Mouse (Mus musculus) adrenal gland, postnatal 36 days (tissue): ENCODE results near the gene BC067074. TPM values are rescaled to one million over a fixed set of nuclear protein-coding genes. Genes with fewer than 3 reads are reported as not detected.
"Not testable (repeated sequence)": the region's sequence is repeated elsewhere in the genome, so short reads cannot be mapped to it uniquely, and the experiment has no call there.

ENCODE experiments used
- DNase-seq, 2 experiments: peaks; one replicate each; pipeline ENCODE4 v3.0.0; 2021; ENCODE audit warnings: mixed read lengths in 1 of 2
- long read RNA-seq, 2 experiments: library from polyadenylated mRNA; stranded (forward); transcript quantifications; one replicate each; pipeline ENCODE4 v2.0.0; 2021; ENCODE audit warnings: borderline sequencing depth in 2 of 2
- total RNA-seq, 2 experiments: library from RNA; stranded (reverse); gene quantifications; 2 replicates each; pipeline ENCODE4 v1.2.3; 2021

The BC067074 gene
- 1 to 10 TPM in 1 of 2 experiments, under 1 TPM in 1; 0.73 to 1.3 TPM for total RNA-seq
- long read RNA-seq, experiment 1, result 0 reads
- long read RNA-seq, experiment 2, result 0 reads

- DNase-seq, result peak; percentile 12 to 29
These were observed at the start of gene BC067074 for GRCm38 (mm10) chr13:113292975-113293706. Gene BC067074 (plus strand): TSS chr13:113293159.

GRCm38 (mm10) chr13:113245025-113245424, 47.9 kb upstream of the BC067074 start:
- DNase-seq, result no peak

GRCm38 (mm10) chr13:113252580-113252979, 40.4 kb upstream of the BC067074 start:
- not testable (repeated sequence) for DNase-seq

- no peak for DNase-seq
These were observed 36.2 kb upstream of the BC067074 start for GRCm38 (mm10) chr13:113256766-113257165.

- DNase-seq, result peak; percentile 6 to 14
These were observed 35.8 kb upstream of the BC067074 start for GRCm38 (mm10) chr13:113257190-113257589.

- peak in 1 of 2 experiments; percentile 2 for DNase-seq
These were observed 33.7 kb upstream of the BC067074 start for GRCm38 (mm10) chr13:113259237-113259636.

GRCm38 (mm10) chr13:113262822-113263221, 30.1 kb upstream of the BC067074 start:
- DNase-seq, result no peak

GRCm38 (mm10) chr13:113265257-113265656, 27.7 kb upstream of the BC067074 start:
- peak; percentile 32 to 67 for DNase-seq

- DNase-seq, result peak; percentile 73
These were observed 26.4 kb upstream of the BC067074 start for GRCm38 (mm10) chr13:113266495-113266951.

GRCm38 (mm10) chr13:113267204-113267603, 25.8 kb upstream of the BC067074 start:
- DNase-seq, result no peak

- DNase-seq, result peak; percentile 77 to 80
These were observed 22.9 kb upstream of the BC067074 start for GRCm38 (mm10) chr13:113269777-113270776.

- DNase-seq, result no peak
These were observed 21.8 kb upstream of the BC067074 start for GRCm38 (mm10) chr13:113271189-113271588.

GRCm38 (mm10) chr13:113287141-113287540, 5.8 kb upstream of the BC067074 start:
- no peak for DNase-seq

GRCm38 (mm10) chr13:113288210-113289197, 4.5 kb upstream of the BC067074 start:
- no peak for DNase-seq

GRCm38 (mm10) chr13:113289760-113290159, 3.2 kb upstream of the BC067074 start:
- no peak for DNase-seq

GRCm38 (mm10) chr13:113292001-113292400, 958 bp upstream of the BC067074 start:
- no peak for DNase-seq

GRCm38 (mm10) chr13:113293707-113294432, 911 bp downstream of the BC067074 start:
- DNase-seq, result no peak

- no peak for DNase-seq
These were observed 3.0 kb downstream of the BC067074 start for GRCm38 (mm10) chr13:113295817-113296485.

- no peak for DNase-seq
These were observed 13.6 kb downstream of the BC067074 start for GRCm38 (mm10) chr13:113306581-113306980.

- no peak for DNase-seq
These were observed 26.6 kb downstream of the BC067074 start for GRCm38 (mm10) chr13:113319588-113319987.
